Mouse (Mus musculus): ENCODE data around the gene Deaf1.

Gene Deaf1

GRCm38 (mm10) chr7:141327469-141328372, at the start of gene Deaf1, which contains the start of gene Tmem80:
Gene Deaf1 (minus strand): TSS chr7:141327690.
Gene Tmem80 (plus strand): TSS chr7:141327739.
- peak; percentile 98 for DNase-seq (ENCODE audit: inconsistent ontology term)

DNA sequence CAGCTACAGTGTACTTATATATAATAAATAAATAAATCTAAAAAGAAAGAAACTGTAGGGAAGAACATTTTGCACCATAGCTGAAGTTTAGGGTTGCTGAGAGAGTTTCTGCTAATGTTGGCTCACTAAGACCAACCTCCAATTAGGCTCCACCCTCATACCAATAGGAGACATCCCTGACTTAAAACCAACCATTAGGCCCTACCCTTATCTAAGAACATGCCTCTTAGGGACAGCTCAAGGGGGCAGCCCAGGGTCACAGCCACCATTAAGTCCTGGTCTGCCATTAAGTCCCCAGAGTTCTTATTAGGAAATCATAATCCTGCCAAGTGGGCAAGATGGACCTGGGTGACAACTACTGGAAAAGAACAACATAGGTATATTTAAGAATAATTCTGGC, 46.9 kb upstream of the Deaf1 start:
- no peak for DNase-seq (ENCODE audit: inconsistent ontology term)

DNA sequence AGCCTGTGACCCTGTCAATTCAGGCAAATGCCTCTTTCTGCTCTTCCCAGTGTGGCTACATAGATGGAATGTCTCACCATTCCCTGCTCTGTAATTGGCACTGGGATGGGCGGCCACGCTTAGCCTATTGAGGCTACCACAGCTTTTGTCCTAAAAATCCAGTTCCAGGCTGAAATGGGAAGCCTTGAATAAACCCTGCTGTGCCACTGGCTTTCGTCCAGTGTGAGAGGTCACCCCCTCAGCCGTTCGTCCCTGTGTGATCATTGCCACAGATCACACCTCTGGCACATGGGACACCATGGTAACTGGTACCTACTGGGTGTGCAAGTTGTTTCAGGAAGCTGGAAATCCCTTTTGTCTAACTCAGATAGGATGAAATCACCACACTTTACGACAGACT, 46.1 kb upstream of the Deaf1 start:
- peak; percentile 83 for DNase-seq (ENCODE audit: inconsistent ontology term)

DNA sequence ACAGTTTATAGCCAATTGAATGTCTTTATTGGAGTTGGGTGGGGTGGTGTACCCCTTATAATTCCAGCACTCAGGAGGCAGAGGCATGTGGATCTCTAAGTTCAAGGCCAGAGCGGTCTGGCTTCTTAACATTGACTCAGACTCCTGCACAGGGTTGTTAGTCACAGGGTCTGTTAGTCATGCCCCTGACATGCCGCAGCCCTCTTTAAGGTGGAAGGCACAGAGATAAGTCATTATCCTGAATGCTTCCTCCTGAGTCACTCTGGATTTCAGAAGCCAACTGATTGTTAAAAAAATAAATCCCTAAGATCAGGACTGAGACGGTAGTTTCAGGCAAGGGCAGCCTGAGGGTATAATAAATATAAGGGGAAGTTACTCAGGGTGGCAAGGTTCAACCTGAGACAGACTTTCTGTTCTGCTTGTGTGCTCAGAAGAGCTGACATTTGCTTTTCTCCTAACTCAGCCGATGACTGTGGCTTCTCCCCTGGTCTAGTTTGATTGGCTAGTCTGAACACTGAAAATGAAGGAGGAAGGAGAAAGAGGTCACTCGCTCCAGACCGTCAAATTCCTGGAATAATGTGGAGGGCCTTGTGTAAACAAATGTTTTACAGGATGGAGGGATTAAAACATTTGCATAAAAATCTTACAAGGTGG, 44.6 kb upstream of the Deaf1 start:
- peak; percentile 40 for DNase-seq (ENCODE audit: inconsistent ontology term)

GRCm38 (mm10) chr7:141369918-141370317, 42.4 kb upstream of the Deaf1 start:
- DNase-seq (ENCODE audit: inconsistent ontology term) = no peak

DNA sequence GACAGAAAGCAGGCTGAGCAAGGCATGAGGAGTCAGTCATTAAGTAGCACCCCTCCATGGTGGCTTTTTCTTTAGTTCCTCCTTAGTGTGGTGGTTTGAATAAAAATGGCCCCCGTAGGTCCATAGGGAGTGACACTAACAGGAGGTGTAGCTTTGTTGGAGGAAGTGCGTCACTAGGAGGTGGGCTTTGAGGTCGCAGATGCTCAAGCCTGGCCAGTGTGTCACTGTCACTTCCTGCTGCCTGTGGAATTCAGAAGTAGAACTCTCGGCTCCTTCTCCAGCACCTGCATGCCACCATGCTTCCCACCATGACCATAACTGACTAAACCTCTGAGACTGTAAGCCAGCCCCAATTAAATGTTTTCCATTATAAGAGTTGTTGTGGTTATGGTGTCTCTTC, 39.9 kb upstream of the Deaf1 start:
- no peak for DNase-seq (ENCODE audit: inconsistent ontology term)

- DNase-seq (ENCODE audit: inconsistent ontology term) = no peak
Measured at GRCm38 (mm10) chr7:141365049-141365445, 37.6 kb upstream of the Deaf1 start.

DNA sequence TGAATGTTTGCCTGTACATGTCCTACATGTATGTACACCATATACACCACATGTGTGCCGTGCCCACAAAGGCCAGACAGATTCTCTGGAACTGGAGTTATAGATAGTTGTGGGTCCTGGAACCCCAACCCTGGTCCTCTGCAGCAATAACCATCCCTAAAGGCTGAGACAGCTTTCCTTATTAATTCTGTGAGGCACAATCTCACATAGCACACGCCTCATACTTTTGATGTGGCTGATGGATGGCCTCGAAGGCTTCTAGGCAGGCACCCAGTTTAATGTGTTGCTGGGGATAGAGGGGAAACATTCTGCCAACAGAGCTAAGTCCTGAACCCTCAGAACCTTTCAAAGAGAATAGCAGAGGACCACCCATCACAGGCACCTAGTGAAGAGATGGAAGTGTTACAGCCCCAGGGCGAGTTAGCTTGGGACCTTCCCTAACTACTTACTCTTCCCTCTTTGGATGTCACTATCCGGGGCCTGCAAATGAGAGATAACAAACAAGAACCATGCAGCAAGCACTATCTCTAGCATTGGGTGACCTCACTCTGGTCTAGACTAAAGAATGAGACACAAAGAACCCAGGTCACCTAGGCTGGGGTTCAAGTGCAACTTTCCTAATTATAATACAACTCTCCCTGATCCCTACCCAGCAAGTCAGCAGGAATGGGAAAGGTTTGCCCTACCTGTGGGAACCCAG, 37.0 kb upstream of the Deaf1 start:
- no peak for DNase-seq (ENCODE audit: inconsistent ontology term)

DNA sequence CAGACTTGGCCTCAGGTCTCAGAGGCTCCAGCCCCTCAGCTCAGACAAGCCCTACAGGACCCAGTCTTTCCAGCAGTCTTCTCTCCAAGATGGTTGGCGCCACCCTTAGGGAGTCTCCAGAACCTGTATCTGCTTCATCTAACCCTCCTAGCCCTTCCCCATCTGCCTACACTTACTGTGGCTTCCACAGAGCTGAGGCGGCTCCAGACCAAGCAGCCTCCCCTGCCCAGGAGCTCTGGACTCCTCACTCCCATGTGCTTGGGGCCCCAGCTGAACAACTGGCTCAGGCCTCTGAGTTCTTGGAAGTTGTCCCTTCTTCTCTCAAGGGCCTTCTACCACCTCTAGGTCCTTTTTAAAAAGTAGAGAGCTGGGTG, 36.2 kb upstream of the Deaf1 start:
- DNase-seq (ENCODE audit: inconsistent ontology term) = no peak

DNA sequence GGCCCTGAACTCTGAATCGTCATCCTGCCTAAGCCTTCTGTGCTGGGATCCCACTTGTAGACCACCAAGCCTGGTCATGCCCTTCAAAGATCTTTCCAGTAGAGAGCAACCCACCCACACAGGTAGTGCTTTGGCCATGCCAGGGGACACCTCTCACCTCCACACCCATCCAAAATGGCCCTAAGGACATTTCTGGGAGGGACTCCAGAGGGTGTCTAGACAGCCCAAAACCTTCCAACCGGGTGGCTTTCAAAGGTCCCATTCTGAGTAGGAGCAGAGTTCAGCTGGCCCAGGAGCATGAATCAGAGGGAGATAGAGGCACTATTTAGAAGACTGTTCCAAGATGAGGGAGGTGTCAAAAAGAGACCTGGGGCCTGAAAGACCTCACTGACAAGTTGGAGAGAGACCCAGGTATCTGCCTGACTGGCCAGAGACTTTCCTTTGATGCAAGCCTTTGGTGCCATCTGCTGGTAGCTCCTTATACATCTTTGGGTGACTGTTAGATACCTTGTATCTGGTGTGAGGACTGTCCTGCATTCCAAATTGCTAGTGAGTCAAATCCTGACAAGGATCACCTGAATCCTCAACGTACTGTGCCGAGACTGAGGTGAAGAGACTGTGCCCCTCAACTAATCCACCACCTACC, 35.7 kb upstream of the Deaf1 start:
- DNase-seq (ENCODE audit: inconsistent ontology term) = peak; percentile 62

DNA sequence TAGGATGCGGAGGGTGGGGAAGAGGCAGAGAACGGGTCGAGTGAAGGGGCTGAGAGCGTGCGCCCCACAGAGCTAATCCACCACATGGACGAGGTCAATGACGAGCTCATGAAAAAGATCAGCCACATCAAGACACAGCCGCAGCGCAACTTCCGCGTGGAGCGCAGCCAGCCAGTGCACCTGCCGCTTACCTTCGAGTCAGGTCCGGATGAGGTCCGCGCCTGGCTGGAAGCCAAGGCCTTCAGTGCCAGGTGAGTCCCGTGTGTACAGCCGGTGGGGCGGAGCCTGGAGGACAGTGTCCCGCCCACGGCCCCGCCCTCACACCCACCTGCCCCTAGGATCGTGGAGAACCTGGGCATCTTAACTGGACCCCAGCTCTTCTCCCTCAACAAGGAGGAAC, 34.0 kb upstream of the Deaf1 start:
- no peak for DNase-seq (ENCODE audit: inconsistent ontology term)

DNA sequence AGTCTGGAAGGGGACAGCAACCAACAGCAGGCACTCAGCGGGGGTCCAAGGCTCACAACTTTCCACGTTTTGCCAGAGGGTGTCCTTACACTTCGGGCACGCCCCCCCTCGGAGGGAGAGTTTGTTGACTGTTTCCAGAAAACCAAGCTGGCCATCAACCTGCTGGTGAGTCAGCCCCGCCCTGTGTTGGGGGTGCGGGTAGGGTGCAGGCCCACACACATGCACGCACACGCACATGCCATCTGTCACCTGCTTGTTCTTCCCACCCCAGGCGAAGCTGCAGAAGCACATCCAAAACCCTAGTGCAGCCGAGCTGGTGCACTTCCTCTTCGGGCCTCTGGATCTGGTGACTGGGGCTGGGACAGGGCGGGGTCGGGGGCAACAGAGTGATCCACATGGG, 29.5 kb upstream of the Deaf1 start:
- DNase-seq (ENCODE audit: inconsistent ontology term) = no peak

- peak; percentile 45 for DNase-seq (ENCODE audit: inconsistent ontology term)
Measured at GRCm38 (mm10) chr7:141355626-141356326, 28.3 kb upstream of the Deaf1 start.

GRCm38 (mm10) chr7:141355051-141355450, 27.6 kb upstream of the Deaf1 start:
- no peak for DNase-seq (ENCODE audit: inconsistent ontology term)

DNA sequence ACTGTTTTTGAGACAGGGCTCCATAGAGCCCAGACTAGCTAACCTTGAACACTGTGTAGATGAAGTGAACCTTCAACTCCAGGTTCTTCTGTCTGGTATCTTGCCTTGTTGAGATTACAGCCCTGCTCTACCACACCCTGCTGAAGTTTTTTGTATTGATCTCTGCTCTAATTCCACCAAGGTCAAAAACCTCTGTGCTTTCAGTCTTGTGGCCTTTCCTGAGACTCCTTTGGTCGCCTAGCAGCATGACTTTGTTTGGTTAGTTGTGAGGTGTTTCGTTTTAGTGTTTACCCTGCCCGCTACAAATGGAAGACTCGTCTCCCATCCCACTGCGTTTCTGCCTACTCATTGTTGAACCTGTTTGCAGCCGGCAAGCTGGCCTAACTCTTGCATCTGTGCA, 23.6 kb upstream of the Deaf1 start:
- no peak for DNase-seq (ENCODE audit: inconsistent ontology term)

DNA sequence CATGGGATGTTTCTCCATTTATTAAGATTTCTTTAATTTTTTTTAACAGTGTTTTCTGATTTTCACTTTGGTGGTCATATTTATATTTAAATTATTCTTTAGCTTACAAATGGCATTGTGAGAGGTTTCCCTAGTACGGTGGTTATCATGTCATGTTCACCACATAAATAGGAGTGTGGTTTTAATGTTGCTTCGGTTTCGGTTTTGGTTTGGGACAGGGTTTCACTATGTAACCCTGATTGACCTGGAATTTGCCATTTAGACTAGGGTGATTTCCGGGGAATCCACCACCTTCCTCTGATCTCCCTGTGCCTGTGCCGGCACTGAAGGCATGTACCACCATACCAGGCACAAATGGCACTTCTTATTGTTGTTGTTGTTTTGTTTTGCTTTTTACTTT, 17.3 kb upstream of the Deaf1 start:
- no peak for DNase-seq (ENCODE audit: inconsistent ontology term)

DNA sequence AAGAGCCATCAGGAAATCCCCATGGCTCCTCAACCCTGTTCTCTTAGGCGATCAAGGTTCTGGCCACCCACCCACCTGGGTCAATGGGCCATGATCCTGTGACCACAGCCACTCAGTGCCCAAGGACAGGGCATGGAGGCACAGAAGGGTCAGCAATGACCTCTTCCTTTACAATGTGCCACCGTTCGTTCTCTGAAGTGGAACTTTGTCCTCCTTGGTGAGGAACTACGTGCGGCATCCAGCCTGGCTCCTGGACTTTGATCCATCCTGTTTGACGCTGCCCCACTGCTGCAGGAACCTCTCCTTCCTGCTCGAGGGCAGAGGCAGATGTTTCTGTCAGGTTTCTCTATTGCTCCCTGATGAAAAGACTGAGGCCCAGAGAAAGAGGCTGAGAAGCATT, 16.2 kb upstream of the Deaf1 start:
- no peak for DNase-seq (ENCODE audit: inconsistent ontology term)

DNA sequence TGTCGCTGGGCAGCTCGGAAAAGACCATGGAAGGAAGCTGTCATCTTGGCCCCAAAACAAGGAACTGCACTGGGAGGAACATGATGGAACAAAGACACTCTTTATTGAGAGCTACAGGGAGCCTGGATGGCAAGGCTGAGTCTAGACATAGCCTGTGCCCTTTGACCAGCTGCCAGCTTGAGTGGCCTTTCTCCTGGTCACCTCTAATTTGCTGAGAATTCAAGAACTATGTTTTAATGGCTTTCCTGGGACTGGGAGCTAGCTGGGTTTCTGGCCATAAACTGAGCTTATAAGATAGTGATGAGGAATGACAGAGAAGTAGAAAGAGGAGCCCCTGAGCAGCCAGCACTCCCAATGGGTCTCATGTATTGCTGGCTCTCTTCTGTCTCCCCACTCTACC, 15.7 kb upstream of the Deaf1 start:
- peak; percentile 55 for DNase-seq (ENCODE audit: inconsistent ontology term)

DNA sequence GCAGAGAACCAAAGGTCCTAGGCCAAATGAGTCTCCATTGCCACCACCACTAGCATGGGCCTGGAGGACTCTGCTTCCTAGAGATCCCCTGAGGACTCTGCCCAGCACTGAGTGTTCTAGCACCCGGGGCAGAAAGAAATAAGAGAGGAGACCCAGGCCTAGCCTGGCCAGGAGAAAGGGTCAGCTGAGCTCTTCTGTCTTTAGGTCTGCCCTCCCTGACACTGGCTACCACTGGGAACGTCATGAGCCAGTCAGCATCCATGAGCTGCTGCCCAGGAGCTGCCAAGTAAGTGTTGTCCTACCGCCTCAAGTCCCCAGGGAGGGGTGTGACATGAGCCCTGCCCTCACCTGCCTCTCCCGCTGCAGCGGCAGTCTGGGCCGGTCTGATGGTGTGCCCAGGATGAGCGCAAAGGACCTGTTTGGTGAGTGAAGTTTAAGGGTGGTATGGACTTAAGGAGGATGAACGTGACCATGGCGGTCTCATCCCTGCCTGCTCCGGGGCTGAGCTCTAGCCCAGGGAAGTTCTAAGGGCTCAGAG, 14.3 kb upstream of the Deaf1 start:
- no peak for DNase-seq (ENCODE audit: inconsistent ontology term)

GRCm38 (mm10) chr7:141340476-141340875, 13.0 kb upstream of the Deaf1 start:
- no peak for DNase-seq (ENCODE audit: inconsistent ontology term)

DNA sequence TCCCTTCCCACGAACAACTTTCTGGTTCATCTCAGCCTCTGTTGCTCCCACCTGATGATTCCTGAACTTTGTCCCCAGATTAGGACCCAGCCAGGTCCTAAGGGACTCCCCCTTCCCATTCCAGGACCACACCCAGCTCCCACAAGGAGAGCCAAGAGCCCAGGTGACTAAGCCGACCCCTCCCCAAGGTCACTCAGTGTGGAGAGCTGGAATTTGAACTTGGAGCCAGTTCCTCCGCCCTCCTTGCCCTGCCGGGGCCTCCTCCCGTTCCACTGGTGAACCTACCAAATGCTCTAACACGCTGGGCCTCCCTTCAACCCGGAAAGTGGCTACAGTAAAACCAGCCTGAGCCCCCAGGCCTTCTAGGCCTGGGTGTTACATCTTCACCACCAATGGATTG, 12.5 kb upstream of the Deaf1 start:
- DNase-seq (ENCODE audit: inconsistent ontology term) = no peak
